Comparison of ENCODE assay signal across 2 mouse cellular contexts in the genomic region with DNA sequence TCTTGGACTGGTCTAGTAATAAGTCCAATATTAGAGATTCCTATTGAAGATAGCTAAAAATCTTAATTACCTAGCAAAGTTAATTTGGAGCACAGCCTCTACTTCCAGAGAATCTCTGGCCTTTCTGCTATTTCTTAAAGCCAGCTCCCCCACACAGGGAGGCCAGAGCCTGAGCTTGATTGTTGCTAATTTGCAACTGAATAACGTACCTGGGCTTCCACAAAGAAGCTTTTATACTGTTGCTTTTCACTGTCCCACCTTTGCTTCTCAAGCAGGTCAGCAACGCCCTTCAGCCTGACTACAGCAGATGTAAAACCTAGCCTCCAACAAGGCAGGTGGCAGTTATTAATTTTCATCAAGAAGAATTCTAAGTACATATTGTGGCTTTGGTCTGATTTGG. TPM values are rescaled to one million over a fixed set of nuclear protein-coding genes. Genes with fewer than 3 reads are reported as not detected.
"Had no signal": no experiment of that assay in that cellular context is flagged by ENCODE, and none has a peak within 500 bp of the region (broad histone marks: within the 10 kb centered on the region; RNA-seq: fewer than 3 reads in every experiment).

No protein-coding gene starts in this region.

RNA-seq across cellular contexts. Expression of a gene that starts 34.3 kb away (rescaled TPM):
- total RNA-seq: common myeloid progenitor, adult 5-6 weeks; granulocyte monocyte progenitor cell, adult 5-6 weeks had no signal
